22 mouse cellular contexts compared by ENCODE assay signal in genomic region chr13:9342696-9343095, GRCm38 (mm10).
DNase-seq lines count a peak whose midpoint lies in the region; ATAC-seq and TF ChIP-seq lines count a peak whose summit lies in the region.
"Had no signal": no experiment of that assay in that cellular context is flagged by ENCODE, and none has a peak within 500 bp of the region (broad histone marks: within the 10 kb centered on the region; RNA-seq: fewer than 3 reads in every experiment).

No protein-coding gene starts in this region.

- H3K27me3 ChIP-seq in lung, postnatal 0 days (replicated peaks; ENCODE audit: insufficient read depth, low read length), result no peaks in the 10 kb centered on the region
- H3K27me3 ChIP-seq: embryonic facial prominence, embryonic 12.5 days; embryonic facial prominence, embryonic 15.5 days; forebrain, embryonic 15.5 days; heart, embryonic 13.5 days had no signal

- no peak for TF ChIP-seq POLR2A in lung, adult 2 months (IDR thresholded peaks at IDR 0.05; ENCODE audit: borderline replicate concordance, extremely low read depth, low read depth, low read length)

- no peak for TF ChIP-seq EP300 in lung, postnatal 0 days (IDR thresholded peaks at IDR 0.05)

- no peaks in the 10 kb centered on the region for H3K36me3 ChIP-seq in lung, postnatal 0 days (ENCODE audit: insufficient read depth, low read length)
- H3K36me3 ChIP-seq: embryonic facial prominence, embryonic 12.5 days; embryonic facial prominence, embryonic 15.5 days; forebrain, embryonic 15.5 days; heart, embryonic 10.5 days; heart, embryonic 13.5 days had no signal

- peak; percentile 15 to 43 for DNase-seq in lung, adult 18-20 months
- DNase-seq in lung, adult 2 months, result no peak
- DNase-seq in lung, postnatal 0 days (ENCODE audit: low spot score), result peak; percentile 72
- peak; percentile 37 for DNase-seq in lung, postnatal 25 days (ENCODE audit: low spot score)
- no peak for DNase-seq in frontal cortex, postnatal 36 days (ENCODE audit: low spot score in 2 of 2)
- no peak for DNase-seq in layer of hippocampus, postnatal 14 days (ENCODE audit: low spot score in 2 of 2)
- DNase-seq: adrenal gland, postnatal 14 days; cerebellum, adult 11 months; cerebellum, adult 9-11 months; gastrocnemius, postnatal 10 days; gastrocnemius, postnatal 36 days; heart, adult 2 months; heart, postnatal 14 days; heart, postnatal 4 days had no signal

- no peaks in the 10 kb centered on the region; the same call in 1 of the 2 replicates for H3K4me1 ChIP-seq in lung, adult 2 months (ENCODE audit: control insufficient read depth, insufficient read depth, low read length)
- no peaks in the 10 kb centered on the region for H3K4me1 ChIP-seq in lung, postnatal 0 days (ENCODE audit: insufficient read depth, low read depth, low read length)
- H3K4me1 ChIP-seq: embryonic facial prominence, embryonic 12.5 days; embryonic facial prominence, embryonic 15.5 days; forebrain, embryonic 15.5 days; heart, embryonic 10.5 days; heart, embryonic 13.5 days had no signal

- no peak overlapping the region for H3K9ac ChIP-seq in lung, postnatal 0 days (replicated peaks; ENCODE audit: low read depth)
- H3K9ac ChIP-seq: embryonic facial prominence, embryonic 12.5 days; embryonic facial prominence, embryonic 15.5 days; forebrain, embryonic 15.5 days; heart, embryonic 13.5 days; hindbrain, embryonic 14.5 days had no signal

- H3K9me3 ChIP-seq in lung, postnatal 0 days (ENCODE audit: low read length), result no peaks in the 10 kb centered on the region
- H3K9me3 ChIP-seq: embryonic facial prominence, embryonic 12.5 days; embryonic facial prominence, embryonic 15.5 days; forebrain, embryonic 15.5 days; heart, embryonic 10.5 days; heart, embryonic 13.5 days had no signal

- no peak overlapping the region for H3K27ac ChIP-seq in lung, postnatal 0 days (ENCODE audit: low read length)
- H3K27ac ChIP-seq: embryonic facial prominence, embryonic 12.5 days; embryonic facial prominence, embryonic 15.5 days; forebrain, embryonic 15.5 days; heart, adult 2 months; heart, embryonic 10.5 days; heart, embryonic 13.5 days; hindbrain, embryonic 14.5 days; hindbrain, postnatal 0 days had no signal

- no peak for TF ChIP-seq CTCF in lung, adult 2 months (IDR thresholded peaks at IDR 0.05; ENCODE audit: insufficient read depth, low read length)
- no peak for TF ChIP-seq CTCF in lung, postnatal 0 days (IDR thresholded peaks at IDR 0.05)

- no peak overlapping the region for H3K4me2 ChIP-seq in lung, postnatal 0 days (replicated peaks; ENCODE audit: low read depth, low read length)
- H3K4me2 ChIP-seq: embryonic facial prominence, embryonic 12.5 days; embryonic facial prominence, embryonic 15.5 days; forebrain, embryonic 15.5 days; heart, embryonic 13.5 days; hindbrain, embryonic 14.5 days had no signal

- peak; percentile 62 for ATAC-seq in lung, postnatal 0 days
- ATAC-seq: CD4-positive, CD25-positive, alpha-beta regulatory T cell, adult 4 months; forebrain, embryonic 15.5 days; hindbrain, postnatal 0 days had no signal

- WGBS in lung, adult 2 months, result 49% methylated on average over 1 of the region's 1 CpGs
- WGBS in lung, postnatal 0 days, result 43% methylated on average over 1 of the region's 1 CpGs

- H3K4me3 ChIP-seq in lung, adult 2 months (replicated peaks; ENCODE audit: extremely low read depth, low read depth, low read length), result no peak overlapping the region
- no peak overlapping the region for H3K4me3 ChIP-seq in lung, postnatal 0 days (ENCODE audit: low read depth, low read length)
- H3K4me3 ChIP-seq: embryonic facial prominence, embryonic 12.5 days; embryonic facial prominence, embryonic 15.5 days; forebrain, embryonic 15.5 days; heart, adult 2 months; heart, embryonic 10.5 days; heart, embryonic 13.5 days had no signal

Comparison
In these comparisons a context has a peak if more than half of its experiments do, and no peak if none do; other contexts are left out.
1. DNase-seq: peak in lung, adult 18-20 months (2 of 2), lung, postnatal 0 days (single experiment) and lung, postnatal 25 days (single experiment); none in lung, adult 2 months (single experiment), frontal cortex, postnatal 36 days (0 of 2) and layer of hippocampus, postnatal 14 days (0 of 2).